Mouse (Mus musculus): ENCODE results near the gene Megf6.

The Megf6 gene

GRCm38 (mm10) chr4:154211459-154211858, 40.9 kb downstream of the Megf6 start:
- no peak for DNase-seq (ENCODE audit: low spot score in 2 of 2)

GRCm38 (mm10) chr4:154213586-154213985, 43.1 kb downstream of the Megf6 start:
- DNase-seq (ENCODE audit: low spot score in 2 of 2), result no peak

GRCm38 (mm10) chr4:154214075-154214474, 43.5 kb downstream of the Megf6 start:
- no peak for DNase-seq (ENCODE audit: low spot score in 2 of 2)

GRCm38 (mm10) chr4:154217711-154218350, 47.3 kb downstream of the Megf6 start:
- DNase-seq (ENCODE audit: low spot score in 2 of 2), result no peak

GRCm38 (mm10) chr4:154222773-154223172, 52.2 kb downstream of the Megf6 start:
- no peak for DNase-seq (ENCODE audit: low spot score in 2 of 2)

- no peak for DNase-seq (ENCODE audit: low spot score in 2 of 2)
Observed at GRCm38 (mm10) chr4:154224267-154224969, 53.9 kb downstream of the Megf6 start.

- DNase-seq (ENCODE audit: low spot score in 2 of 2), result no peak
Observed at GRCm38 (mm10) chr4:154224970-154225309, 54.4 kb downstream of the Megf6 start.

- DNase-seq (ENCODE audit: low spot score in 2 of 2), result no peak
Observed at GRCm38 (mm10) chr4:154226678-154227077, 56.1 kb downstream of the Megf6 start.

- DNase-seq (ENCODE audit: low spot score in 2 of 2), result no peak
Observed at GRCm38 (mm10) chr4:154228336-154228735, 57.8 kb downstream of the Megf6 start.

GRCm38 (mm10) chr4:154229569-154229968, 59.0 kb downstream of the Megf6 start:
- no peak for DNase-seq (ENCODE audit: low spot score in 2 of 2)

GRCm38 (mm10) chr4:154231380-154231779, 60.9 kb downstream of the Megf6 start:
- DNase-seq (ENCODE audit: low spot score in 2 of 2), result no peak

GRCm38 (mm10) chr4:154232295-154232694, 61.8 kb downstream of the Megf6 start:
- no peak for DNase-seq (ENCODE audit: low spot score in 2 of 2)

- DNase-seq (ENCODE audit: low spot score in 2 of 2), result no peak
Observed at GRCm38 (mm10) chr4:154236001-154236400, 65.5 kb downstream of the Megf6 start.

GRCm38 (mm10) chr4:154236893-154237292, 66.4 kb downstream of the Megf6 start:
- DNase-seq (ENCODE audit: low spot score in 2 of 2), result no peak

- no peak for DNase-seq (ENCODE audit: low spot score in 2 of 2)
Observed at GRCm38 (mm10) chr4:154237306-154237705, 66.8 kb downstream of the Megf6 start.

GRCm38 (mm10) chr4:154239199-154239598, 68.7 kb downstream of the Megf6 start:
- no peak for DNase-seq (ENCODE audit: low spot score in 2 of 2)

GRCm38 (mm10) chr4:154240608-154241007, 70.1 kb downstream of the Megf6 start:
- no peak for DNase-seq (ENCODE audit: low spot score in 2 of 2)

- no peak for DNase-seq (ENCODE audit: low spot score in 2 of 2)
Observed at GRCm38 (mm10) chr4:154245342-154245741, 74.8 kb downstream of the Megf6 start.

GRCm38 (mm10) chr4:154246115-154247040, 75.8 kb downstream of the Megf6 start:
- DNase-seq (ENCODE audit: low spot score in 2 of 2), result peak; percentile 40 to 57

GRCm38 (mm10) chr4:154247207-154248091, 76.9 kb downstream of the Megf6 start:
- no peak for DNase-seq (ENCODE audit: low spot score in 2 of 2)

GRCm38 (mm10) chr4:154248092-154248805, 77.7 kb downstream of the Megf6 start:
- no peak for DNase-seq (ENCODE audit: low spot score in 2 of 2)
